ENCODE assay signal across 9 mouse cellular contexts in the genomic region with DNA sequence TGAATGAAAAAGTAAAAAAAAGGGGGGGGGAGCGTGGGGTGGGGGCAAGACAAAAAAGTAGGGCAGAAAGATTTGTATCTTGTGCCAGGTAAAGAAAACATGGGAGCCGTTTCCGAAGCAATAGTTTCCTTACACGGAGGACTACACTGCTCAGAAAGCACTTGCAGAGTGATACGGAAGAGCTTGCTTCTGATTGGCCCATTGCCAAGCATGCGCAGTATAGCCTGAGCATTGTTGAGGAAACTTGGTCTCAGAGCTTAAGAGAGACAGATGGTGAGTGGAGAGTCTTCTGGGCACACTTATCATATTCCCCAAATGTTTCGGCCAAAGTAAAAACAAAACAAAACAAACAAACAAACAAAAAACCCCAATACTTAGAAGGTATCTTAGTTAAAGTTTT.
DNase-seq lines count a peak whose midpoint lies in the region; ATAC-seq and TF ChIP-seq lines count a peak whose summit lies in the region.
"Had no signal": no experiment of that assay in that cellular context is flagged by ENCODE, and none has a peak within 500 bp of the region (broad histone marks: within the 10 kb centered on the region; RNA-seq: fewer than 3 reads in every experiment).

No protein-coding gene starts in this region.

- H3K9ac ChIP-seq in liver, adult 2 months (ENCODE audit: low read depth, low read length): no peak overlapping the region
- H3K9ac ChIP-seq in liver, embryonic 12.5 days: no peak overlapping the region
- no peak overlapping the region for H3K9ac ChIP-seq in forebrain, embryonic 13.5 days
- no peak overlapping the region for H3K9ac ChIP-seq in neural tube, embryonic 15.5 days (replicated peaks)

- H3K27ac ChIP-seq in liver, adult 2 months (replicated peaks; ENCODE audit: insufficient read depth, low read depth, low read length): no peak overlapping the region
- H3K27ac ChIP-seq in liver, embryonic 12.5 days: no peak overlapping the region
- H3K27ac ChIP-seq in forebrain, embryonic 13.5 days: no peak overlapping the region
- no peak overlapping the region for H3K27ac ChIP-seq in neural tube, embryonic 15.5 days (replicated peaks)

- no peak overlapping the region for H3K4me2 ChIP-seq in liver, embryonic 12.5 days
- H3K4me2 ChIP-seq in forebrain, embryonic 13.5 days: 0 out of 2 replicates have a peak overlapping the region, but pooled peaks have one; percentile 13
- H3K4me2 ChIP-seq in neural tube, embryonic 15.5 days: no peak overlapping the region

- H3K9me3 ChIP-seq in liver, embryonic 12.5 days (replicated peaks): no peaks in the 10 kb centered on the region
- H3K9me3 ChIP-seq in forebrain, embryonic 13.5 days (replicated peaks): no peaks in the 10 kb centered on the region
- H3K9me3 ChIP-seq in neural tube, embryonic 15.5 days (replicated peaks): no peaks in the 10 kb centered on the region

- TF ChIP-seq CTCF in liver, adult 2 months (IDR thresholded peaks at IDR 0.05; ENCODE audit: low read depth, low read length): no peak

- 68% methylated on average over 7 of the region's 7 CpGs for WGBS in liver, adult 2 months
- 67% methylated on average over 7 of the region's 7 CpGs for WGBS in liver, embryonic 12.5 days (ENCODE audit: insufficient replicate concordance)
- WGBS in forebrain, embryonic 13.5 days: 51% methylated on average over 7 of the region's 7 CpGs
- WGBS in neural tube, embryonic 15.5 days: 59% methylated on average over 7 of the region's 7 CpGs

- H3K36me3 ChIP-seq in liver, adult 2 months (ENCODE audit: control insufficient read depth, insufficient read depth, low read length): no peaks in the 10 kb centered on the region
- H3K36me3 ChIP-seq in liver, embryonic 12.5 days: no peaks in the 10 kb centered on the region
- no peaks in the 10 kb centered on the region for H3K36me3 ChIP-seq in forebrain, embryonic 13.5 days (ENCODE audit: poor library complexity, severe bottlenecking)
- H3K36me3 ChIP-seq in neural tube, embryonic 15.5 days: no peaks in the 10 kb centered on the region

- H3K4me1 ChIP-seq in liver, adult 2 months (ENCODE audit: control insufficient read depth, insufficient read depth, low read length): no peaks in the 10 kb centered on the region
- H3K4me1 ChIP-seq in liver, embryonic 12.5 days: no peaks in the 10 kb centered on the region
- peaks cover 15% of the 10 kb centered on the region for H3K4me1 ChIP-seq in forebrain, embryonic 13.5 days
- no peaks in the 10 kb centered on the region for H3K4me1 ChIP-seq in neural tube, embryonic 15.5 days

- peak; percentile 67 for ATAC-seq in frontal cortex, adult (ENCODE audit: low TSS enrichment)
- no peak for ATAC-seq in liver, embryonic 12.5 days
- ATAC-seq in forebrain, embryonic 13.5 days: peak; percentile 84
- ATAC-seq in neural tube, embryonic 15.5 days (ENCODE audit: low FRiP score): peak; percentile 55; the same call in 1 of the 2 replicates

- DNase-seq in frontal cortex, postnatal 25 days (ENCODE audit: low spot score in 2 of 2): no peak
- DNase-seq in liver, adult 2 months (ENCODE audit: extremely low read depth, low read depth, low spot score): peak; percentile 3
- DNase-seq in gastrocnemius, postnatal 14 days: no peak
- DNase-seq in adrenal gland, adult (ENCODE audit: inconsistent age in 2 of 2, low spot score in 1 of 2): no peak
- DNase-seq: layer of hippocampus, postnatal 36 days had no signal

- no peak overlapping the region for H3K4me3 ChIP-seq in liver, adult 2 months (ENCODE audit: insufficient read depth, low read depth, low read length)
- H3K4me3 ChIP-seq in liver, embryonic 12.5 days: no peak overlapping the region
- no peak overlapping the region for H3K4me3 ChIP-seq in forebrain, embryonic 13.5 days
- no peak overlapping the region for H3K4me3 ChIP-seq in neural tube, embryonic 15.5 days (replicated peaks)

- intact Hi-C loops in gastrocnemius, postnatal 14 days (cut with DNase I; ENCODE audit: low total_unique reads): no loop called here

- no peak for TF ChIP-seq POLR2A in liver, adult 2 months (IDR thresholded peaks at IDR 0.05; ENCODE audit: extremely low read depth, insufficient read depth, low read length)

- no peaks in the 10 kb centered on the region for H3K79me2 ChIP-seq in liver, adult 2 months (ENCODE audit: control insufficient read depth, insufficient read depth, low read length)

- no peaks in the 10 kb centered on the region for H3K27me3 ChIP-seq in liver, adult 2 months (ENCODE audit: control insufficient read depth, insufficient read depth, low read length)
- H3K27me3 ChIP-seq in liver, embryonic 12.5 days (replicated peaks): no peaks in the 10 kb centered on the region
- H3K27me3 ChIP-seq in forebrain, embryonic 13.5 days: no peaks in the 10 kb centered on the region
- H3K27me3 ChIP-seq in neural tube, embryonic 15.5 days (replicated peaks): no peaks in the 10 kb centered on the region
